Mouse (Mus musculus) layer of hippocampus, postnatal 25 days (tissue): ENCODE measurements at regions not wholly inside any gene's neighbourhood (a gene's known extent, or its start where the extent isn't known, plus 50 kb on each side); places are given as distances from the start of the nearest gene placed in this dataset.

Experiments
- DNase-seq, 2 experiments: peaks; one replicate each; pipeline ENCODE4 v3.0.0; 2022; ENCODE audit warnings: mixed read lengths in 2 of 2, low spot score in 1 of 2; ENCODE audit errors: extremely low spot score in 1 of 2

DNA sequence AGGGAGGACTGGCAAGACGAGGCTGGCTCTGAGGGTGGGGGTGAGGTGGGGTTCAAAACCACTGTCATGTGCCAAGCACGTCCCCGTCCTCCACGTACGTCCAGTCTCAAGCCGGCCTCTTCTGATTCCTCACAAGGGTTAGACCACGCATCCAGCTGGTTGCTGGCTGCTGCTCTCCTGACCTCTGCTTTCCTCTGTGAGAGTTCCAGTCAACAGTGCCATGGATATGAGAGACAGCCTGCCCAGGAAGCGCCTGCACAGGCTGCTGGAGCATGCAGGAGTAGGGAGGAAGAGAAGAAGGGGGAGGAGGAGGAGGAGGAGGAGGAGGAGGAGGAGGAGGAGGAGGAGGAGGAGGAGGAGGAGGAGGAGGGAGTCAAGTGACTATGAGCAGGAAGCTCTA is 224.6 kb upstream of the Ajap1 start:
- no peak for DNase-seq

DNA sequence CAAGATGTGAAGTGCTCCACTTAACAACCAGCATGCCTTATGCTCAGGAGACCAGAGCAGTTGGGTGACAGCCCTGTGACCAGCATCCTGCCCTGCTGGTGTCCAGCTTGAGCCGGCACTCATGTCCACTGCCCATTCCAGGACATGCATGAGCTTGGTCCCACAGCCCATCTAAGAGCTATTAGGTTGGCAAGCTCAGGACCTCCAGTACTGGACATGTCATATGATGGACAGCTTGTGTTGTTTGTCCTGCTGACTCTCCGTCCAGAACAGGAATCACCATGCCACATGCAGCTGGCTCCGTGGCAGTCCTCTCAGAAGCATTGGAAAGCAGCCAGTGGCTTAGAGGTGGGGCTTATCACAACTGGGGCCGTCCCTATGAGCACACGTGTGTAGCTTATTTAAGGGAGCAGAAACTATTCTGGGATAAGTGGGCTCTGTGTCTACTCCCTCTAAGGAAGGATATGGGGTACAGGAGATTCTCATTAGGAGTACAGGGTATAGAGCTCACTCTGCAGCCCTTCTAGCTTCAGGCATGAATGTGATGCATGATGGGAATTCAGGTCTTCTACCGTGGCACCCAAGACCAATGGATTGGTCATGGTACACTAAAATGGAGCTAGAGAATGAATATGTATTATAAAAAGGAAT is 232.5 kb upstream of the Ajap1 start:
- no peak for DNase-seq

DNA sequence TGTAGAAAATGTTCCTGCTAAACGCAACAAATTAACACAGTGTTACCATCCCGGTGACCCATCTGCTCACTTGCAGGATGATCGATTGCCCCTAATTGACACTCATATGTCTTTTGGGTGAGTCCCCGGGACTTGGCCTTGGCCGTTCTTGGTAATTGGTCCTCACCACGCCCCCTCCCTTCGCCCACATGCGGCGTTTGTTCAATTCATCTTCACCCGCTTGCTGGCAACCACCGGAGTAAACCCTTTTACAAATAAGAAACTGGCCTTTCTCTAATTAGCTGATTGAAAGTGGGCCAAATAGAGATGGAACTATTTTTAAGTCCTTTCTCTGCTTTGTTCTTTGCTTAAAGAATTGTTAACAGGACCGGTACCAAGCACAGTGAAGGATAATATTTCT is 234.7 kb upstream of the Ajap1 start:
- no peak for DNase-seq

DNA sequence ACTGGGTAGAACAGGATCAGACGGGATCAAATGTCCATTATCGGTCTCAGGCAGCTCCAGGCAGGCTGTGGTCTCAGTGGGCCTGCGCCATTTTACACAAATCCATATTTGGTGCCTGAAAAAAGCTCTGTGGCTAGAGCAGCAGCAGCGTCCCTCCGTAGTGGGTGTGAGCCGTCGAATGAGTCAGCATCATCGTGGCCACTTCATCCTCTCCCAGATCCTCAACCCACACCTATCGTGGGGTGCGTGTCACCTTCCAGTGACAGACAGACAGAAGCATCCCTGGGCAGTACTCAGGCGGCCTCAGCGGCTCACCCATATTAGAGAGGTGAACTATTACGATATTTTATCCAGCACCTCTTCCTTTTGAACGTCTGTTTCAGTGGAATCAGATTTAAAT is 233.0 kb upstream of the A430005L14Rik start:
- no peak for DNase-seq

DNA sequence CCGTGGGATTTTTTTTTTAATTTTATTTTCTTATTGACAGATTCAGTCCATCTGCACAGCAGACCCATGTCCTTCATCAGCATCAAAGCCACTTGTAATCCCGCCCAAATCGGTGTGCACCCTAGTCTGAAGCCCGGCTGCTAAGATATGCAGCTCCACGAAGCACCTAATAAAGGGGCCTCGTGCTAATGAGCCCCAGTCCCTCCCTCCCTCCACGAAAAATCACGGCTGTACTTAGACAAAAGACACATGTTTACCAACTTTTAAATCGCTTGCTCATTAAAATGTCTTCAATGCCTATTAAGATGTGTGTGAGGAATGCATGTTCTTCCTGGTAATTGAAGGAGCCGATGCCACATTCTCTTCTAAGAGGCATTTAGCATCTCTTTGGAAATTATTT is 229.8 kb upstream of the A430005L14Rik start:
- no peak for DNase-seq

DNA sequence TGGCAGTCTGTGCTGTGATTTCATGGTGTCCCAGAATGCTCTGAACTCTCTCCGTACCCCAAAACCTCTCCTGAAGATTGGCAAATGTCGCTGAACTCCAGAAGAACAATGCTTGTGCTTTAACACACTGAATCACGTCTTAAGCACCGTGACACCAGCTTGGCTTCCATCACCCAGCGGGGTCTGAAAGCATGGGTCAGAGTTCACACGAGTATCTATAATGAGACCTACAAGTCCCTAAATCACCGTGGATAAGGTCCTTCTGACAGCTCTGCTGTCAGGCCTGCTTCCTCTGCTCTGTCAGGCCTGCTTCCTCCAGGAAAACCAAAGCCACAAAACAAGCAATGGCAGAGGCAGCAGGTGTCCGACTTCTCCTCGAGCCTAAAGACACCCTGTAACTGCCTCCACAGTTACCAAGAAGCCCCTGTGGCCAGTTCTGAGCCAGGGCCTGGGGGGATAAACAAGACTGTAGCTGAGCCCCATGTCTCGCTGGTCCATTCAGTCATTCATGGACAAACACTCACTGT is 229.1 kb upstream of the A430005L14Rik start:
- no peak for DNase-seq

DNA sequence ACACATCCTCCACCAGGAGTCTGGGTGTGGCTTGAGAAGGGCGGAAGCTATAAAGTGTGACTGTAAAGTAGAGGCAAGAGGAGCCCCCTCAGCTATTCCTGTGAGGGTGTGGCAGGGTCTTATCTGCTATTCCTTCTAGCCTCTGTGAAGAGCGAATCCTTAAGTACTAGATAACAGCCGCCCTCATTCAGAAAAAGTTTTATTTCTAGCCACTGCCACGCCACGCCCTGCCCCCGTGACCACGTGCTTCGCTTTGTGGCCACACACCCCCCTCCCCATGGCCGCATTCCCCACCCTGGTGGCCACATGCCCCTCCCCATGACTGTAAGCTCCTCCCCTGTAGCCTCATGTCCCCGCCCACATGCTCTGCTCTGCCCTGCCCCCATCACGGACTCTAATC is 218.9 kb upstream of the A430005L14Rik start:
- no peak for DNase-seq

DNA sequence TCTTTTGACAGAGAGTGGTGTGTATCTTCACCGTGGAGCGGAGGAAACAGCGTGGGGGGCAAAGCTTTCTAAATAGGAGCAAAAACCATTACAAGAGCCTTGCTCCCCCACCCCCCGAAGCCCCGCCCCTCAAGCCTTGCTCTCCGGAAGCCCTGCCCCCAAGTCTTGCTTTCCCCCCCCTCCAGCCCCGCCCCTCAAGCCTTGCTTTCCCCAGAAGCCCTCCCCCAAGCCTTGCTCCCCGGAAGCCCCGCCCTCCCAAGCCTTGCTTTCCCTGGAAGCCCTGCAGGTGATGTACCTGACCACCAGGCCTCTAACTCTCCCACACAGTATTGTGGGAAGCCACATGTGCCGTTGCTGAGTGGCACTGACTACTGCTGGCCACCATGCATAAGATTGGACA is 214.8 kb upstream of the A430005L14Rik start:
- DNase-seq = no peak

DNA sequence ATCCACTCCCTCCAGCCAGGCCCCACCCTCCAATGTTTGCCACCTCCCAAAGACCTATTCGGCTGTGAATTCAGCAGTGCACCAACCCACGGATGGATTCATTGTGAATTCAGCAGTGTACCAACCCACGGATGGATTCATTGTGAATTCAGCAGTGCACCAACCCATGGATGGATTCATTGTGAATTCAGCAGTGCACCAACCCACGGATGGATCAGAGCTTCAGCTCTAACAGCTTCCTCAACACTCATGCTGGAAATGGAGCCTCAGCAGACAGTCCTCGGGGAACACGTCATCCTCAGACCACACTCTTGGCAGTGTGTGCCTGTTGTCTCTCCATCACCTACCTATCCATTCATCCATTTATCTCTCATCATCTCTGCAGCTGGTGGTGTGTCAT is 204.2 kb upstream of the A430005L14Rik start:
- DNase-seq = no peak

DNA sequence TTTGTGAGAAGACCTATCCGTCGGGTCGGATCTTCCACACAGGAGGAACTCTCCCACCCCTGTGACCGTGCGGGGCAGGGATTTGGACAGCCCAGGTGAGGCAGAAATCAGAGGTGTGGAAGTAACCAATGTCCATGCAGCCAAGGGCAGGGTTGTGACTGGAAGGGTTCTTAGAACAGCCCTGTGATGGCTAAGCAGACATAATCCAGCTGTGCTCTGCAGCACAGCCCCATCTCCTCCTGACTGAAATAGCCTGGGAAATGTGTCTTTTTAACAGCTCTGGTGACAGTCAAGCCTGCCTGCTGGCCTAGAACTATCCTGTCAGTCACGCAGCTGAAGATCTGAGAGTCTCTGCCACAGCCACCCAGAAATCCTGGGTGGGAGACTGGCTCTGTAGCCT is 198.7 kb upstream of the A430005L14Rik start:
- no peak for DNase-seq

DNA sequence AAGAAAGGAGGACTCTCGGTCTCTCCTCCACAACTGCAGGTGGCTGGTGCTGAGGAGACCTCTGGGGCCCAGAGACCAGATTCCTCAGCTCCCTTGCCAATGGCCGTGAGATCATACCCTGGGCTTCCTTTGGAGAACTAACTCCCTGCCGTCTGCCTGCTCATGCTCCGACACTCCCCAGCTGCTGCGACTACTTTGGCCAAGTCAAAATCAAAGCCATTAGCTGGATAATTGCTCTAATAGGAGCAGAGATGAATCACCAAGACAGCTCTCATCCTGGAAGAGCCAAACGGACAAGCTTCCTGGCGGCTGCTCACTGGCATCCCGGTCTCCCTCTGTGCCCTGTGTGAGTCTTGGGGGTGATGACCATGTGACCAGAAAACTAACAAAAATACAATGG is 198.3 kb upstream of the A430005L14Rik start:
- no peak for DNase-seq

DNA sequence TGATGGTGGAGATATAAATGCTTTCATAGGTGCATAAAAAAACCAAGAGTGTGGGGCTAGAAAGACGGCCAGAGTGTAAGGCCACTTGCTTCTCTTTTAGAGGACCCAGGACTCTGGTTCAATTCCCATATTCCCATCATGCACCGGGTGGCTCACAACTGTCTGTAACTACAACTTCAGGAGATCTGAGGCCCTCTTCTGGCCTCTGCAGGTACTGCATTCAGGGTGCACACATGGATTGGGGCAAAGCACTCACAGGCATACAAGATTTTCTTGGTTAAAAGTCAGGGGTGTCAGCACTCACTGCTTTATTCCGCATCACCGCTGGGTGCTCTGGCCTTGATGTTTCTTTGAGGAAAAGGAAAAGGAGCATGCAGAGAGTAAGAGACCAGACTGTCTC is 196.1 kb upstream of the A430005L14Rik start:
- DNase-seq = no peak

DNA sequence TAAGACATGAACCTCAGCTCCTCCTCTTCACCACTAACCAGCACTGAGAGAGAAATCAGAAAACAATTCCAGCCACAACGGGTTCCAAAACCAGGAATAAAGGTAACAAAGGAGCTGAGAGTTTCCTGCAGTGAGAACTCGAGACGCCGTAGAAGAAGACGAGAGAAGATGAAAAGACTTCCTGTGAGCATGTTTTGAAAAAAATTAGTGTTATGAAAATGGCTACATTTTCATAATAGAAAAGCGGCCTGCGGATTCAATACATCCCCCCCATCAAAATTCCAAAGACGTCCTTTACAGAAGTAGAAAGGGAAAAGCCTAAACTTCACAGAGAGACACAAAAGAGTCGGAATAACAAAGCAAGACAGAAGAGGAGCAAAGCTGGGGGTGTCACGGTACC is 193.6 kb upstream of the A430005L14Rik start:
- DNase-seq = no peak

DNA sequence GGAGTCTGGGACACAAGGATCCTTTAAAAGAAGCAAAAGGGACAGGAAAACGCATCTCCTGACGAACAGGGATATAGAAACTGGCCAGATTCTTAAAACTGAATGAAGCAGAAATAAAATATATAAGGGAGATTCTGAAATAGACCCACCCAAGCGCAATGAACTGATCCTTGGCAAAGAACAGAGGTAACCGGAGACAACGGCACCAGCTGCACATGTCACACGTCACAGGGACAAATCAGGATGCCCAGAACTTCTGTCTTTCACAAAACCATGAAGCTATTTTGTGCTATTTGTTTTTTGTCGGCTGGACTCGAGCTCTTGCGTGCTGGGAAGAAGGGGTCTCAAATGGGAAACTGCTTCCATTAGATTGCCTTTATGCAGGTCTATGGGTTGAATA is 189.3 kb upstream of the A430005L14Rik start:
- DNase-seq = no peak

DNA sequence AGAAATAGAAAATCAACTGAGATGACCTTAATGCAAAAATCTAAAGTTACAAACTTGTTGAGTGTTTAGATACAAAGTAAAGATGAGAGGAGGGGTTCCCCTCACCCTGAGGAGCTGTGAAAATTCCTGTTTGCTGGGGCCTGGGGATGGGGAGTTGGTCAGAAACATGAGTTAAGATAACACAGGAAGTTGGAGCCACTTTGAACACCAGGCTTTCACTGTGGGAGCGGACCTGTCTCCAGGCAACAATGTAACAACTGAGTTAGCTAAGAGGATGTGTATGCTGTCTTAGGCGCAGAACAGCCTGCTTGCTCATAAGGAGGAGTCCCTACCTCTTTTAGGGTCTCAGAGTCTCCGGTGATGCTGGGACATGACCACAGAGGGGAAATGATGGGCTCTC is 188.7 kb upstream of the A430005L14Rik start:
- DNase-seq = no peak

DNA sequence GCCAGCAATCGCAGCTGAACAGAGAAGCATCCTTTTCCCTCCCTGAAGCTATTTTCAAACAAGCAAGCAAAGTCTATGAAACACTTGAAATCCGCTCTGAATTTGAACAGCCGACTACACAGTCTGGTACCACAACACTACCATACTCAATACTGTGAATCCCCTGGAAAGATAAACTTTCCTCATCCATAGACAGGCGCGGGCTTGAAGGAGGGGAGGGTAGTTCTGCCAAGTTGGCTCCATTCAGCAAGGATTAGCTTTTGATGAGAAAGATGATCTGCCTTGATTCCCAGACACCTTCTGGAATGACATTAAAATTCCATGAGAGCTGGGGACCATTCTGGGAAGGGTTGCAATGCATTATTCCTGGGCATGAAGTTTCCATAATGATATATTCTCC is 186.4 kb upstream of the A430005L14Rik start:
- no peak for DNase-seq

DNA sequence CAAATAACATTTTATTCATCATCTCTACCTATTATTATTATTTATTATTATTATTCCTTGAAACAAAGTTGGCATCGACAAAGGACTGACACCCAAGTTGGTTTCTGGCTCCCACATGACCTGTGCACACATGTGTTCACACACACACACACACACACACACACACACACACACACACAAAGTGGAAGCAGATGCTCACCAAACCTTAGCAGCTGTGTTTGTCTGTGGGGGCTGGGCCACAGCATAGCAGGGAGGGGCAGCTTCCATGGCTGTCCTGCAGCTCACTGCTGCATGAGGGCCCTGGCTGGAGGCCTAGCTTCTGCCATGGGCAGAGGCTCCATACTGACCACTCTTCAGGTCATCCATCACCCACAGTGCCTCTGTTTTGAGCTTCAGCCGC is 176.5 kb upstream of the A430005L14Rik start:
- no peak for DNase-seq

DNA sequence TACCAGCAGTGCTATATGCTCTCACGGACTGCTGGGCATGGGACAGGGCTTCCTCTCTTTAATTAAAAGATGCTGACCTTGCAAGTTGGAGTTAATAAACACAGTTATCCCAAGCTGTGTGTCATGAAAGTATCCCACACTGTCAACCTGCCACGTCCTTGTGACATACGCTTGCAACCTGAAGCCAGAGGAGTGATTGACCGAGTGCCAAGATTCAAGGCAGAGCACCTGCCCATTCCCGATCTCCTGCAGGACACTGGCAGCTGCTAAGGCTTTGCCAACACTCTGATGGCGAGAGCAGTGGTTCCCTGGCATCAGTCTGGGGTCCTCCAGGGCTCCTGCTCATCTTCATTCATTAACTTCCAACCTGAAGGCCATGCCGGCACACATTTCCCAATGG is 175.8 kb upstream of the A430005L14Rik start:
- no peak for DNase-seq

DNA sequence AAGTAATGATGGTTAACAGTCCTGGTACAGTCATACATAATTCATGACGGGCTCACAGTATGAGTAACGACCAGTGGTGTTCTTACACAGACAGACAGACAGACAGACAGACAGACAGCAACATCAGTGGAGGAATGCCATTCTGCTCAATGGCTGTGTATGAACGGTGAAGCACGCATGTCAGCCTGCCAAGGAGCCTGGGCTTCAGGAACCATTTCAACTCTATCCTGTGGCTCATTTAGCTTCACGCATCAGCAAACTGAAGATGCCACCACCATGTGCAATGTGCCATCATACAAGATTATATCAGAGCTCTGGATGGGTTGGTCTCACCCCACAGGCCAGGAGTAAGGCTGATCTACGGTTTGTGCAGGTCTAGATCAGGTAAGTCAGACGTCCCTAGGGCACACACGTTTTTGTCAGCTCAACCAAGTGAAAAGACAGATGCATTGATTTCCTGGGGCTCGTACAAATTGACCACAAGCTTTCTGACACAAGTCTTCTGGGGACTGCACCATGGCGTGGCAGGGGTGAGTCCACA is 175.0 kb upstream of the A430005L14Rik start:
- no peak for DNase-seq

DNA sequence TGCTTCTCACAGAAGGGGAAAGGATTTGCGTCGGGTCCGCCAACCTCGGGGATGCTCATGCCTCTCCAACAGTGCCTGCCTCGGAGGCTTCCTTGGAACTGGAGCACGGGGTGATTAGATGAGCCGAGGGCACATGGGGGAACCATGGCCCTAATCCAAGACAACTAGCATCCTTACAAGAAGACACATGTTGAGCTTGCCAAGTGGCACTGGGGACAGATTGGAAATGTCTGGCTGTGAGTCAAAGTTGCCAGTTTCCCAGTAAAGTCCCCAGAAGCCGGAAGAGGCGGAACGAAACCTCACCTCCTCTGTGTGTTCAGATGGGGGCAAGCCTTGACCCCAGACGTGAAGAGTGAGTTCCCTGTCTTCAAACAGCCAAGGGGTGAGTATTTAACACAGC is 172.6 kb upstream of the A430005L14Rik start:
- DNase-seq = no peak

DNA sequence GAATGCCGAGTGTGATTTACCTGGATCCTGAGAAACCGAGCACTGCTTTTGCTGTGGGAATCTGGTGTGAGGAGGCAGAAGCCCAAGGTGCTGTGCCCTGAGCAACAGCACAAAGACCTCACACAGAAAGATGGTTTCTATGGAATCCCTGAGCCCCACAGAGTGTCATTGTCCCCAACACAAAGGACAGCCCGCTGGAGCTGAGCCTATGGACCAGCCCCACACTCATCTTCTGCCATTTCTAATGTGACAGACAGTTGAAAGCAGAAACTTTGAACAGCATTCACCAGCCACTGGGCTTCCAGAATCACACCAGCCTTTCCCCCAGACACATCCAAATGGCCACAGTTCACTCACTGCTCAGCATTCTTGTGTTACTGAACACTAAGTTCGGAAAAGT is 171.5 kb upstream of the A430005L14Rik start:
- DNase-seq = no peak

DNA sequence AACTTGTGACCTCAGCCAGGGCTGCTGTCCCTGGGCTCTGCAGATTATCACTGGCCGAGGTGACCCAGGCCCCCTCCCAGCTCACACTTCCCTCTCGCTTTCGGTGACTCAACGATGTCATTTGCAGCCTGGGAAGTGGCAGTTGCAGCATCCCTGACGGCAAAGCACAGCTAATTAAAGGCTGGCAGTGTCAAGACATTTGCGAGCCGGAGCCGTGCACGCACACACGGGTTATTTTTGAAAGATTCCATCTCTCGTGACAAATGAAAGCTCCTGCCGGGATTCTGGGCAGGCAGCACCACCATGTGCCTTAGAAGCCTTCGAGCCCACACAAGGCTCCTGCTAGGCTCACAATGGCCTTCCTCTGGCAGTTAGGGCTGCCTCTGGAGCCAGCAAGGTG is 164.7 kb upstream of the A430005L14Rik start:
- no peak for DNase-seq

DNA sequence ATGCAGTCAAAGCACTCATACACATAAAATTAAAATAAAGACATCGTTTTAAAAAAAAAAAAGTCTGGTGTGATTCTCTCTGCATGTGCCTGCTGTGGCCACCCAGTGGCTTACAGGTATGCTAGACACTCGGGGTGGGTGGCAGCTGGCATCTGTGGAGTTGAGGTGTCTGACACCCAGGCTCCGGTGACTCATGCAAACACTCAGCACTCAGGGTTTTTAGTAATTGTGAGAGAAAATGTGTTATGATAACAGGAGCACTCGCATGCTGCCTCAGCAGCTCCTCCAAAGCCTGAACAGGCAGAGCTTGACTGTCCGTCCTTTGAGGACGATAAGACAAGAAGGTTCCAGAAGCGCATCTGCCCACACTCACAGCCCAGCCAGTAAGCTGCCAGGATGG is 159.0 kb upstream of the A430005L14Rik start:
- no peak for DNase-seq
